Mouse (Mus musculus): Measurements from ENCODE around the gene Gpr84.

DNA sequence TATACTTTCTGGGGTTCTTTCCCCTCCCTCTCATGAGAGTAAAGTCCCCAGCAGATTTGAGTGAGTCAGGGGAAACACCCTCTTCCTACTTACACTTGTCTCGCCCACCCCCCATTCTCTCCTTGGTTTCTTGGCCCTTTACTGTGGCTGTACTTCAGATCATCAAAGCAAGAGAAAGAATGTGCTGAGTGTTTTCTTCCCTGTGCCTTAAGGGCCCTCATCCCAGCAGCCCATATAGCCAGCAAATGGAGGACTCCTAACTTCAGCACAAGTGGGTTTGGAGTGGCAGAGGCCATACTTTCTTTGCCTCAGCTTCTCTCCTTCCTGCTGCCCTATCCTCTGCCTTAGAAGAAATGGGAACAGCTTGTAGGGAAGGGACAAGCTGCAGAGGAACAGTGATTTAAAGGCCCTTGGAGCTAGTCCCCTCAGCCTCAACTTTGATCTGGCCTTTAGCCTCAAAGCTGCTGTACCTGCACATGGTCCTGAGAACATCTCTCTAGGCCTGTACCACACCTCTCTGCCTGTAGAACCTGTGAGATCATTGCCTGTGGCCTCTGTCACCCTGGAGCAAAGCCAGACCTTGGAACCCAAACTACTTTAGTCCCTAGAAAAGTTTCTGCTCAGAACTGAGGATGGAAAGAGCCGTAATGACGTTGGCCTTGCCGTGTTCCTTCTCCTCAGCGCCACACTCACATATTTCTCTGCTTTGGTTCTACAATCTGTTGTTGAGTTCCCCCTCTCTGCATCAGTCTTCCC lies 11.4 kb downstream of the Gpr84 start:
- TF ChIP-seq CTCF (IDR thresholded peaks at IDR 0.05; ENCODE audit: low read depth) (no peak), EP300 (optimal IDR thresholded peaks at IDR 0.05) (no peak)

Data from stomach, postnatal 0 days (tissue).